Mouse (Mus musculus) embryo, embryonic 10 days (tissue): ENCODE data around the gene Fam168a.
A peak's percentile ranks its signal among the peaks of the same experiment; 100 is the strongest.

Experiments
- DNase-seq: peaks from one replicate; pipeline ENCODE4 v3.0.0-alpha.2; 2015; ENCODE audit warnings: low spot score

Fam168a gene

GRCm38 (mm10) chr7:100706143-100706841 lies at the start of gene Fam168a:
Gene Fam168a, plus strand, starts transcription at chr7:100706635.
- DNase-seq: peak; percentile 96

- DNase-seq: no peak
Measured at GRCm38 (mm10) chr7:100656739-100657138, 49.7 kb upstream of the Fam168a start.

GRCm38 (mm10) chr7:100658093-100658578 lies 48.3 kb upstream of the Fam168a start:
- DNase-seq: peak; percentile 52

GRCm38 (mm10) chr7:100661264-100661663 lies 45.2 kb upstream of the Fam168a start:
- no peak for DNase-seq

- DNase-seq: no peak
Measured at GRCm38 (mm10) chr7:100662231-100662630, 44.2 kb upstream of the Fam168a start, which contains the start of gene Plekhb1. Gene Plekhb1, minus strand, starts transcription at chr7:100662414.

- DNase-seq: peak; percentile 98
Measured at GRCm38 (mm10) chr7:100663190-100663589, 43.2 kb upstream of the Fam168a start.

- no peak for DNase-seq
Measured at GRCm38 (mm10) chr7:100663729-100664304, 42.6 kb upstream of the Fam168a start.

- DNase-seq: no peak
Measured at GRCm38 (mm10) chr7:100670646-100671045, 35.8 kb upstream of the Fam168a start.

- no peak for DNase-seq
Measured at GRCm38 (mm10) chr7:100673452-100673851, 33.0 kb upstream of the Fam168a start.

GRCm38 (mm10) chr7:100674941-100675340 lies 31.5 kb upstream of the Fam168a start:
- DNase-seq: no peak

GRCm38 (mm10) chr7:100678052-100678451 lies 28.4 kb upstream of the Fam168a start:
- no peak for DNase-seq

GRCm38 (mm10) chr7:100678948-100679880 lies 27.2 kb upstream of the Fam168a start:
- DNase-seq: no peak

- DNase-seq: no peak
Measured at GRCm38 (mm10) chr7:100681132-100681531, 25.3 kb upstream of the Fam168a start.

GRCm38 (mm10) chr7:100683241-100683640 lies 23.2 kb upstream of the Fam168a start:
- DNase-seq: no peak

GRCm38 (mm10) chr7:100684081-100684480 lies 22.4 kb upstream of the Fam168a start:
- DNase-seq: no peak

GRCm38 (mm10) chr7:100684538-100684937 lies 21.9 kb upstream of the Fam168a start:
- DNase-seq: peak; percentile 84

- peak; percentile 92 for DNase-seq
Measured at GRCm38 (mm10) chr7:100685061-100686030, 21.1 kb upstream of the Fam168a start.

GRCm38 (mm10) chr7:100688471-100688870 lies 18.0 kb upstream of the Fam168a start:
- DNase-seq: no peak

- no peak for DNase-seq
Measured at GRCm38 (mm10) chr7:100693199-100693598, 13.2 kb upstream of the Fam168a start.

- DNase-seq: peak; percentile 30
Measured at GRCm38 (mm10) chr7:100699771-100700770, 6.4 kb upstream of the Fam168a start.
